Comparison of ENCODE assay signal across 24 mouse cellular contexts in genomic region chr7:135194190-135194589, GRCm38 (mm10).
DNase-seq lines count a peak whose midpoint lies in the region; ATAC-seq lines count a peak whose summit lies in the region.
"Had no signal": no experiment of that assay in that cellular context is flagged by ENCODE, and none has a peak within 500 bp of the region (broad histone marks: within the 10 kb centered on the region; RNA-seq: fewer than 3 reads in every experiment).

No protein-coding gene starts in this region.

- peak; percentile 68 for DNase-seq in heart, embryonic 10.5 days (ENCODE audit: low spot score)
- DNase-seq in heart, adult 8-10 months (ENCODE audit: low spot score), result no peak
- DNase-seq in embryo, embryonic 11 days, result no peak
- DNase-seq: adrenal gland, adult 8-10 months; adrenal gland, postnatal 14 days; adrenal gland, postnatal 36 days; B cell, adult 2 months; cerebellum, adult 11-12 months; cerebellum, adult 2 months; cerebellum, adult 9-10 months; cerebellum, postnatal 10 days; cerebellum, postnatal 25 days; forebrain, postnatal 0 days had no signal

- no peak overlapping the region for H3K4me3 ChIP-seq in heart, embryonic 10.5 days
- no peak overlapping the region for H3K4me3 ChIP-seq in liver, embryonic 12.5 days
- H3K4me3 ChIP-seq: embryonic facial prominence, embryonic 10.5 days; embryonic facial prominence, embryonic 12.5 days; forebrain, embryonic 13.5 days; forebrain, embryonic 15.5 days had no signal

- no peak overlapping the region for H3K9ac ChIP-seq in liver, embryonic 12.5 days
- H3K9ac ChIP-seq: embryonic facial prominence, embryonic 12.5 days; forebrain, embryonic 13.5 days; forebrain, embryonic 15.5 days; forebrain, postnatal 0 days had no signal

- WGBS in heart, embryonic 10.5 days, result 88% methylated on average over 3 of the region's 3 CpGs
- 74% methylated on average over 3 of the region's 3 CpGs for WGBS in liver, embryonic 12.5 days (ENCODE audit: insufficient replicate concordance)

- ATAC-seq in common myeloid progenitor, adult 5-6 weeks (replicated peaks; ENCODE audit: low read depth, poor library complexity, severe bottlenecking), result 0 out of 2 replicates have a peak, but pooled peaks have one; percentile 45
- peak; percentile 64 for ATAC-seq in megakaryocyte, adult 5-6 weeks (ENCODE audit: poor library complexity, severe bottlenecking)
- no peak for ATAC-seq in liver, embryonic 12.5 days
- ATAC-seq: activated CD4-positive, CD25-positive, alpha-beta regulatory T cell, adult 4 months; CD4-positive, CD25-positive, alpha-beta regulatory T cell, adult 4 months; forebrain, embryonic 13.5 days; forebrain, embryonic 15.5 days; forebrain, postnatal 0 days; Patski had no signal

- no peak overlapping the region for H3K4me2 ChIP-seq in liver, embryonic 12.5 days
- H3K4me2 ChIP-seq: embryonic facial prominence, embryonic 12.5 days; forebrain, embryonic 13.5 days; forebrain, embryonic 15.5 days had no signal

- H3K36me3 ChIP-seq in heart, embryonic 10.5 days, result no peaks in the 10 kb centered on the region
- no peaks in the 10 kb centered on the region for H3K36me3 ChIP-seq in liver, embryonic 12.5 days
- H3K36me3 ChIP-seq: embryonic facial prominence, embryonic 10.5 days; embryonic facial prominence, embryonic 12.5 days; forebrain, embryonic 15.5 days; G1E had no signal

- no peaks in the 10 kb centered on the region for H3K9me3 ChIP-seq in heart, embryonic 10.5 days
- no peaks in the 10 kb centered on the region for H3K9me3 ChIP-seq in liver, embryonic 12.5 days (replicated peaks)
- H3K9me3 ChIP-seq: embryonic facial prominence, embryonic 10.5 days; embryonic facial prominence, embryonic 12.5 days; forebrain, embryonic 13.5 days; forebrain, embryonic 15.5 days had no signal

- H3K4me1 ChIP-seq in heart, embryonic 10.5 days, result no peaks in the 10 kb centered on the region
- no peaks in the 10 kb centered on the region for H3K4me1 ChIP-seq in liver, embryonic 12.5 days
- H3K4me1 ChIP-seq: embryonic facial prominence, embryonic 10.5 days; embryonic facial prominence, embryonic 12.5 days; forebrain, embryonic 13.5 days; forebrain, embryonic 15.5 days had no signal

- H3K27me3 ChIP-seq in heart, embryonic 10.5 days (ENCODE audit: insufficient read depth, poor library complexity, severe bottlenecking), result no peaks in the 10 kb centered on the region; the same call in 1 of the 2 replicates
- no peaks in the 10 kb centered on the region for H3K27me3 ChIP-seq in liver, embryonic 12.5 days (replicated peaks)
- H3K27me3 ChIP-seq: embryonic facial prominence, embryonic 12.5 days; forebrain, embryonic 13.5 days; forebrain, embryonic 15.5 days; Patski had no signal

- no peak overlapping the region for H3K27ac ChIP-seq in heart, embryonic 10.5 days
- no peak overlapping the region for H3K27ac ChIP-seq in liver, embryonic 12.5 days
- H3K27ac ChIP-seq: embryonic facial prominence, embryonic 10.5 days; embryonic facial prominence, embryonic 12.5 days; forebrain, embryonic 13.5 days; forebrain, embryonic 15.5 days had no signal
